Mouse (Mus musculus): ENCODE results near the gene Hax1. TPM values are rescaled to one million over a fixed set of nuclear protein-coding genes. Genes with fewer than 3 reads are reported as not detected.

The Hax1 gene
- polyA plus RNA-seq, 1 experiment = 170 TPM

- Histone ChIP-seq H3K4me3 (ENCODE audit: low read depth, low read length) (peak overlapping the region; percentile 99), H3K27me3 (ENCODE audit: control insufficient read depth, insufficient read depth, low read length, poor library complexity, severe bottlenecking) (no peaks in the 10 kb centered on the region), H3K36me3 (ENCODE audit: control insufficient read depth, insufficient read depth, low read length, poor library complexity, severe bottlenecking) (no peaks in the 10 kb centered on the region), H3K27ac (ENCODE audit: insufficient read depth, low read length) (peak overlapping the region; percentile 33), H3K4me1 (ENCODE audit: control insufficient read depth, insufficient read depth, low read length) (peaks cover 3% of the 10 kb centered on the region), H3K9me3 (replicated peaks; ENCODE audit: control insufficient read depth, insufficient read depth, low read length, poor library complexity, severe bottlenecking) (no peaks in the 10 kb centered on the region), H3K9ac (ENCODE audit: low read depth, poor library complexity, severe bottlenecking) (peak overlapping the region; percentile 81)
- TF ChIP-seq EP300 (IDR thresholded peaks at IDR 0.05; ENCODE audit: insufficient read depth, low read depth, low read length) (no peak), POLR2A (IDR thresholded peaks at IDR 0.05; ENCODE audit: insufficient read depth, low read length) (no peak), CTCF (IDR thresholded peaks at IDR 0.05; ENCODE audit: low read depth, low read length) (peak; percentile 55)
These were observed 34.4 kb downstream of the Hax1 start for GRCm38 (mm10) chr3:89963926-89964739.

DNA sequence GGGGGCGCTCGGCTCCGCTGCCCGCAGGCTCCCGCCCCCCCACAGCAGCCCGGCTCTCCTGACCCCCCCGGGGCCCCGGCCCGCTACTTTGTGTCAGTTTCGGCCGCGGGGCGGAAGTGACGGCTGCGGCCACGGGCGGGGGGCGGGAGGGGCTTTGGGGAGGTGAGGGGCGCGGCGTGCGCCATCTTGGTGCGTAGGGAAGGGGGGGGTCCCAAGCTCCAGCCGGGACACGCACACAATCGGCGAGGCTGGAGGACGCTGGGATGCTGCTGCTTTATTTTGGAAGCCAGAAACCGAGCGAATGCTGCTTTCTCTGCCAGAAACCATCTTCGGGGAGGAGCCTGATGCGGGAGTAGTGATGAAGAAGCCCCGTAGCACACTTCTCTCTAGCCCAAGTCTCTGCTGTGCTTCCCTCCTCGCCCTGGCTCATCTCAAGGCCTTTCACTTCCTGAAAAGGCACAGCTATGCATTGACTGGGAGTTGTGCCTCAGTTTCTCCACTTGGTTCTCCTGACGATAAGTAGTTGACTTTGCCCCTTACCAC, 35.3 kb downstream of the Hax1 start, which contains the start of gene Atp8b2:
Gene Atp8b2, minus strand, starts transcription at position 288 of the 543 bp plus-strand sequence.
- Histone ChIP-seq H3K9ac (ENCODE audit: low read depth, poor library complexity, severe bottlenecking) (peak within 1 kb of the TSS; percentile 81), H3K9me3 (replicated peaks; ENCODE audit: control insufficient read depth, insufficient read depth, low read length, poor library complexity, severe bottlenecking) (no peaks in the 10 kb centered on the region), H3K4me3 (ENCODE audit: low read depth, low read length) (peak within 1 kb of the TSS; percentile 99), H3K27me3 (ENCODE audit: control insufficient read depth, insufficient read depth, low read length, poor library complexity, severe bottlenecking) (no peaks in the 10 kb centered on the region), H3K36me3 (ENCODE audit: control insufficient read depth, insufficient read depth, low read length, poor library complexity, severe bottlenecking) (no peaks in the 10 kb centered on the region), H3K4me1 (ENCODE audit: control insufficient read depth, insufficient read depth, low read length) (peaks cover 3% of the 10 kb centered on the region), H3K27ac (ENCODE audit: insufficient read depth, low read length) (peak within 1 kb of the TSS; percentile 33)
- TF ChIP-seq POLR2A (IDR thresholded peaks at IDR 0.05; ENCODE audit: insufficient read depth, low read length) (peak; percentile 61), EP300 (IDR thresholded peaks at IDR 0.05; ENCODE audit: insufficient read depth, low read depth, low read length) (no peak)

DNA sequence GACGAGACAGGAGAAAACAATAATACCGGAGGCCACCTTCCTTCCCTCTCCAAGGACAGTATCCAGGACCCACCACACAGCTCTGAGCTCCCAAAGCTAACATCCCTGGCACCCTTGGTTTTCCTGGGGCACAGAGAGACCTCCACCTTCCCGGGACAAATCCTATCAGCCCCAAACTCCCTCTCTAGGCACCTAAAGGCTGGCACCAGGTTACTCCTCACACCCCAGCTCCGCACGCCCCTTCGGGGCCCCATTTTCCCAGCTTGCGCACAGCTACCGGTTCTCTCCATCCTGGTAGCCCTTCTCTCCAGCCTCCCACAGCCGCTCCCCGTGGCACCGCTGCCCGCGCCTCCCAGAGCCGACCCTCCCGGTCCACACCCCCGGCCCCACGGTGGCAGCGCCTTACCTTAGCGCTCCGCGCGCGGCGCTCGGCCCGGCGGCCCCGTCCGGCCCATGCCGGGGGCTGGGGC, 35.8 kb downstream of the Hax1 start:
- Histone ChIP-seq H3K9ac (ENCODE audit: low read depth, poor library complexity, severe bottlenecking) (peak overlapping the region; percentile 81), H3K36me3 (ENCODE audit: control insufficient read depth, insufficient read depth, low read length, poor library complexity, severe bottlenecking) (no peaks in the 10 kb centered on the region), H3K27me3 (ENCODE audit: control insufficient read depth, insufficient read depth, low read length, poor library complexity, severe bottlenecking) (no peaks in the 10 kb centered on the region), H3K9me3 (replicated peaks; ENCODE audit: control insufficient read depth, insufficient read depth, low read length, poor library complexity, severe bottlenecking) (no peaks in the 10 kb centered on the region), H3K4me1 (ENCODE audit: control insufficient read depth, insufficient read depth, low read length) (peaks cover 3% of the 10 kb centered on the region), H3K27ac (ENCODE audit: insufficient read depth, low read length) (no peak overlapping the region), H3K4me3 (ENCODE audit: low read depth, low read length) (peak overlapping the region; percentile 99)
- no peak for TF ChIP-seq CTCF (IDR thresholded peaks at IDR 0.05; ENCODE audit: low read depth, low read length)
- no peak for TF ChIP-seq POLR2A (IDR thresholded peaks at IDR 0.05; ENCODE audit: insufficient read depth, low read length)
- TF ChIP-seq EP300 (IDR thresholded peaks at IDR 0.05; ENCODE audit: insufficient read depth, low read depth, low read length) = no peak

GRCm38 (mm10) chr3:89962059-89962750, 36.4 kb downstream of the Hax1 start:
- Histone ChIP-seq H3K4me3 (ENCODE audit: low read depth, low read length) (peak overlapping the region; percentile 99), H3K27me3 (ENCODE audit: control insufficient read depth, insufficient read depth, low read length, poor library complexity, severe bottlenecking) (no peaks in the 10 kb centered on the region), H3K9ac (ENCODE audit: low read depth, poor library complexity, severe bottlenecking) (peak overlapping the region; percentile 81), H3K36me3 (ENCODE audit: control insufficient read depth, insufficient read depth, low read length, poor library complexity, severe bottlenecking) (no peaks in the 10 kb centered on the region), H3K9me3 (replicated peaks; ENCODE audit: control insufficient read depth, insufficient read depth, low read length, poor library complexity, severe bottlenecking) (no peaks in the 10 kb centered on the region), H3K4me1 (ENCODE audit: control insufficient read depth, insufficient read depth, low read length) (peaks cover 3% of the 10 kb centered on the region), H3K27ac (ENCODE audit: insufficient read depth, low read length) (no peak overlapping the region)
- TF ChIP-seq POLR2A (IDR thresholded peaks at IDR 0.05; ENCODE audit: insufficient read depth, low read length) = no peak
- TF ChIP-seq CTCF (IDR thresholded peaks at IDR 0.05; ENCODE audit: low read depth, low read length) = no peak
- TF ChIP-seq EP300 (IDR thresholded peaks at IDR 0.05; ENCODE audit: insufficient read depth, low read depth, low read length) = no peak

DNA sequence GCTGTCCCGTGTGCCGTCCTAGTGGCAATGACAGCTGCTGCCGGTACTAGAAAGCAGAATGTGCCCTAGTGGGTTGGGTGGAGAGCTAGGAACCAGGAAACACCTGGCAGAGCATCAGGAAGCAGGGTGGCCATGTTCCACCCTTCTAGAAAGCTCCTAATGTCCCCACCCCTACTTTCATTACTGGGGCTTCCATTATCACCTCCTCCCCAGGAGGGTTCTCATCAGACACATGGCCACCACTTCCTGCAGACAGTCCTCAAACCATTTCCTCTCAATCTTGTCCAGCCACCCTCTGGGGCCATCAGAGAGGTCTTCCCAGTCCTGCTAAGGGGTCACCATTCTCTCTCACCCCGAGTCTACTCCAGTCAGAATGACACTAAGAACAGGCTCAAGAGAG, 37.1 kb downstream of the Hax1 start:
- Histone ChIP-seq H3K4me3 (ENCODE audit: low read depth, low read length) (no peak overlapping the region), H3K27me3 (ENCODE audit: control insufficient read depth, insufficient read depth, low read length, poor library complexity, severe bottlenecking) (no peaks in the 10 kb centered on the region), H3K9ac (ENCODE audit: low read depth, poor library complexity, severe bottlenecking) (no peak overlapping the region), H3K27ac (ENCODE audit: insufficient read depth, low read length) (no peak overlapping the region), H3K36me3 (ENCODE audit: control insufficient read depth, insufficient read depth, low read length, poor library complexity, severe bottlenecking) (no peaks in the 10 kb centered on the region), H3K4me1 (ENCODE audit: control insufficient read depth, insufficient read depth, low read length) (peaks cover 3% of the 10 kb centered on the region), H3K9me3 (replicated peaks; ENCODE audit: control insufficient read depth, insufficient read depth, low read length, poor library complexity, severe bottlenecking) (no peaks in the 10 kb centered on the region)
- TF ChIP-seq EP300 (IDR thresholded peaks at IDR 0.05; ENCODE audit: insufficient read depth, low read depth, low read length) (no peak), POLR2A (IDR thresholded peaks at IDR 0.05; ENCODE audit: insufficient read depth, low read length) (no peak), CTCF (IDR thresholded peaks at IDR 0.05; ENCODE audit: low read depth, low read length) (no peak)
